Mouse (Mus musculus) MEL (cell line): ENCODE measurements at regions not wholly inside any gene's neighbourhood (a gene's known extent, or its start where the extent isn't known, plus 50 kb on each side); places are given as distances from the start of the nearest gene placed in this dataset.

ENCODE experiments used
- CHD1 ChIP-seq: IDR thresholded peaks from 2 replicates; pipeline ENCODE4 v1.6.1; 2012; ENCODE audit warnings: low read depth, mild to moderate bottlenecking, inconsistent platforms, low read length, improper control_type of control experiment
- CTCF ChIP-seq, 3 experiments: IDR thresholded peaks in 2 of 3; conservative IDR thresholded peaks in 1 of 3; 2 replicates each; pipeline ENCODE4 v1.5.1; 2011 to 2012; ENCODE audit warnings: low read length in 3 of 3, low read depth in 2 of 3, mild to moderate bottlenecking in 2 of 3, improper control_type of control experiment in 1 of 3, inconsistent platforms in 1 of 3, mixed read lengths in 1 of 3, moderate library complexity in 1 of 3; ENCODE audit not compliant: control insufficient read depth in 1 of 3, insufficient read depth in 1 of 3, poor library complexity in 1 of 3, severe bottlenecking in 1 of 3
- E2F4 ChIP-seq: IDR thresholded peaks from 2 replicates; pipeline ENCODE4 v1.6.1; 2011; ENCODE audit warnings: low read depth, low read length, improper control_type of control experiment, borderline replicate concordance
- EP300 ChIP-seq, 2 experiments: IDR thresholded peaks; 2 replicates each; pipeline ENCODE4 v1.6.1; 2011; ENCODE audit warnings: improper control_type of control experiment in 2 of 2, low read length in 2 of 2, low read depth in 1 of 2, mild to moderate bottlenecking in 1 of 2
- ETS1 ChIP-seq: IDR thresholded peaks from 2 replicates; pipeline ENCODE4 v1.6.1; 2012; ENCODE audit warnings: low read depth, mild to moderate bottlenecking, inconsistent platforms, low read length, improper control_type of control experiment, moderate library complexity
- MAFK ChIP-seq: IDR thresholded peaks from 2 replicates; pipeline ENCODE4 v1.6.1; 2011; ENCODE audit warnings: low read depth, mild to moderate bottlenecking, low read length, improper control_type of control experiment, borderline replicate concordance
- MEF2A ChIP-seq: IDR thresholded peaks from 2 replicates; pipeline ENCODE4 v1.6.1; 2014; ENCODE audit warnings: low read depth, mild to moderate bottlenecking, inconsistent platforms, low read length, improper control_type of control experiment; ENCODE audit not compliant: poor library complexity, insufficient replicate concordance, severe bottlenecking; ENCODE audit errors: extremely low read depth
- NRF1 ChIP-seq: IDR thresholded peaks from 2 replicates; pipeline ENCODE4 v1.6.1; 2014; ENCODE audit warnings: low read depth, mild to moderate bottlenecking, inconsistent platforms, low read length, improper control_type of control experiment, moderate library complexity; ENCODE audit not compliant: poor library complexity, insufficient read depth, severe bottlenecking
- POLR2A ChIP-seq, 2 experiments: IDR thresholded peaks; 2 replicates each; pipeline ENCODE4 v1.6.1; 2011 to 2012; ENCODE audit warnings: low read length in 2 of 2, mild to moderate bottlenecking in 2 of 2, control low read depth in 1 of 2, improper control_type of control experiment in 1 of 2, low read depth in 1 of 2, moderate library complexity in 1 of 2; ENCODE audit not compliant: control insufficient read depth in 1 of 2, insufficient read depth in 1 of 2, poor library complexity in 1 of 2
- RAD21 ChIP-seq: IDR thresholded peaks from 2 replicates; pipeline ENCODE4 v1.6.1; 2011; ENCODE audit warnings: mild to moderate bottlenecking, low read depth, low read length, improper control_type of control experiment
- SIN3A ChIP-seq: IDR thresholded peaks from 2 replicates; pipeline ENCODE4 v1.6.1; 2012; ENCODE audit warnings: low read length, improper control_type of control experiment, inconsistent platforms
- TAL1 ChIP-seq: IDR thresholded peaks from 2 replicates; pipeline ENCODE4 v1.6.1; 2012; ENCODE audit warnings: mild to moderate bottlenecking, inconsistent platforms, low read length, moderate library complexity, mixed read lengths
- USF1 ChIP-seq: IDR thresholded peaks from 2 replicates; pipeline ENCODE4 v1.6.1; 2014; ENCODE audit warnings: low read depth, mild to moderate bottlenecking, inconsistent platforms, low read length, improper control_type of control experiment, moderate library complexity

GRCm38 (mm10) chrX:117299697-117300192 is 285.2 kb downstream of the H2afb1 start:
- TF ChIP-seq CTCF (IDR thresholded peaks at IDR 0.05 in 2 of 3, conservative IDR thresholded peaks at IDR 0.05 in 1 of 3; ENCODE audit: control insufficient read depth in 1 of 3, insufficient read depth in 1 of 3, low read depth in 2 of 3, low read length in 3 of 3, poor library complexity in 1 of 3, severe bottlenecking in 1 of 3) = no peak
- TF ChIP-seq POLR2A (IDR thresholded peaks at IDR 0.05; ENCODE audit: control insufficient read depth in 1 of 2, insufficient read depth in 1 of 2, low read depth in 1 of 2, low read length in 2 of 2, poor library complexity in 1 of 2) = no peak
- TF ChIP-seq SIN3A = no peak
- TF ChIP-seq TAL1 = no peak
- no peak for TF ChIP-seq ETS1
- no peak for TF ChIP-seq EP300 (IDR thresholded peaks at IDR 0.05; ENCODE audit: low read depth in 1 of 2, low read length in 2 of 2)
- TF ChIP-seq MEF2A = no peak
- TF ChIP-seq MAFK = no peak
- TF ChIP-seq USF1 = no peak
- TF ChIP-seq E2F4 = no peak
- no peak for TF ChIP-seq RAD21
- TF ChIP-seq CHD1 = no peak
- no peak for TF ChIP-seq NRF1
